Mouse (Mus musculus): ENCODE data around the gene Itgam. TPM values are rescaled to one million over a fixed set of nuclear protein-coding genes. Genes with fewer than 3 reads are reported as not detected.

Itgam gene
- total and polyA plus RNA-seq, 2 experiments: 0.29 to 0.65 TPM

DNA sequence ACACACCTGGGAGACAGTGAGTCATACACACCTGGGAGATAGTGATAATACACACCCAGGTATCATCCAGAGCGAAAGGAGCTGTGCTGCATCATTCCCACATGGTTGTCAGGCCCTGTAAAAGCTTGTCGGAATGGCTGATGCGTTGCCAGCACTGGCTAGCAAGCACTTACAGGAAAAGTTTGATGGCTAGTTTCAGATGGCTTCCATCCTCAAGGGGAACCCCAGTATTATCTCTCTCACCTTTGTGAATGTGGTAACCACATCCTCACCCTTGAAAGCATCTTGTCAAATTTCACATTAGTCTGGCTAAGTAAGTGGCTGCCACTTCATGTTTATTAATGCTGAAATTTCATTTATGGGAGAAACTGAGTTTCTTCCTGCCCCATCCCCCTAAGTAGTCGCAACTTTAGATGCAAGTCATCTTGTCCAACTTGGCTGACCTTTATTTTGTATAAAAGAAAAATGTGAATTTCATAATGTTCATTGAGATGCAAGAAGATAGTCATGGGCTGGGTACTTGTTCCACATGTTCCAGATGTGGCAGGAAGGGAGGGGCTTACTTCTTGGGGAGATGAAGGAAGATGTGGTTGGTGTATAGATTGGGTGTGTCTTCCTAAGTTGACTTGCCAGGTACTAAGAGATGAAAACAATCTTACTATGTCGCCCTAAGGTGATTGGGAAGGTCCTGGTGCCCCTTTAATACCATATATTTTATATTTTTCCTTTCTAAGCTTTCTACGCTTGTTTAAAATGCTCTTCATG is 57.5 kb downstream of the Itgam start:
- Histone ChIP-seq H3K79me2 (ENCODE audit: control insufficient read depth, insufficient read depth, low read length) (no peaks in the 10 kb centered on the region), H3K4me1 (ENCODE audit: control insufficient read depth, insufficient read depth, low read length) (no peaks in the 10 kb centered on the region), H3K4me3 (ENCODE audit: insufficient read depth, low read depth, low read length) (no peak overlapping the region), H3K27me3 (ENCODE audit: control insufficient read depth, insufficient read depth, low read length) (no peaks in the 10 kb centered on the region), H3K9ac (ENCODE audit: low read depth, low read length) (no peak overlapping the region), H3K36me3 (ENCODE audit: control insufficient read depth, insufficient read depth, low read length) (no peaks in the 10 kb centered on the region), H3K27ac (replicated peaks; ENCODE audit: insufficient read depth, low read depth, low read length) (no peak overlapping the region)
- 84% methylated on average over 6 of the region's 6 CpGs for WGBS
- DNase-seq (ENCODE audit: extremely low read depth, low read depth, low spot score): peak; percentile 3
- TF ChIP-seq POLR2A (IDR thresholded peaks at IDR 0.05; ENCODE audit: extremely low read depth, insufficient read depth, low read length) (no peak), CTCF (IDR thresholded peaks at IDR 0.05; ENCODE audit: low read depth, low read length) (no peak)

DNA sequence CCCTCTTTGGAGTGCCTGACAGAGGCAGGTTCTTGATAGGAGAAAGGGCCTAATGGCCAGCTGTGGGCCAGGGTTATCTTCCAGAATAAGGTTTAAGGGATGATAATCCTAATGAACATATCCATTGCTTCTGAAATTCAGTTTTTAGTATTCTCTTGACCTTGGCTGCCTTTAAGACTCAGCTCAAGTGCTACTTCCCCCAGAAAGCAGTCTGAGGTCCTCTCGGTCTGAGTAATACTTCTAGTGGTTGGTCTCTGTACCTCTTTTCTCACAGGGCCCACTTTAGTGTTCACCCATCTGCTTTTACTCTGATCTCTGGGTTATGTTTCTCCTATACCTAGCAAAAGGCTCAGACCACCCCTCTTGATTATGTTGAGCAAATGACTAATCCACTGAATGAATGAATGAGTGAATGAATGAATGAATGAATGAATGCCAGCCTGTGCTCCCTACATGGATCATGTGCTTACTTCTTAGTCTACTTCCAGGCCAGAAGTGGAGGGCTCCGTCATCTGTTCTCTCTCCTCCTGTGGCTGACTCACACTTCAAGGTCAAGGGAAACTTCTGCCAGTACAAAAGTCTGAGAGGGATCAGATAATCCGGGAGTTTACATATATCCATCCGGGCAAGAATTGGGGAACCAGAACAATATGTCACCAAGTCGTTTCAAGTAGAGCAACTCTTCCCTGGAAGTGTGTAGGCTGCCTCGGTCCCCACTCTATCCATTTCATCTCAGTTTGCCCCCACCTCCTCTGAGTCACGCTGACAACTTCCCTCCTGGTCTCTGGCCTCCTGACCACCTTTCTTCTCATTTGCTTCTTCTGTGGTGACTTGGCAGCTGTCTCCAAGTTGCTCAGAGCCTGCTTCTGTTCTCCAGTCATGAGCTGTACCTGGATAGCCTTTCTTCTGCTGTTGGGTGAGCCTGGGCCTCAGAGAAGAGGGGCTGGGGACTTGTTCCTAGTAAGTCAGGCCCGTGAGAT is 66.6 kb downstream of the Itgam start, which contains the start of gene Itgax:
TSS of gene Itgax (plus strand) at position 807 of the 980 bp plus-strand sequence.
- Histone ChIP-seq H3K36me3 (ENCODE audit: control insufficient read depth, insufficient read depth, low read length) (no peaks in the 10 kb centered on the region), H3K4me3 (ENCODE audit: insufficient read depth, low read depth, low read length) (no peak within 1 kb of the TSS), H3K27ac (replicated peaks; ENCODE audit: insufficient read depth, low read depth, low read length) (no peak within 1 kb of the TSS), H3K79me2 (ENCODE audit: control insufficient read depth, insufficient read depth, low read length) (no peaks in the 10 kb centered on the region), H3K4me1 (ENCODE audit: control insufficient read depth, insufficient read depth, low read length) (no peaks in the 10 kb centered on the region; the same call in 1 of the 2 replicates), H3K27me3 (ENCODE audit: control insufficient read depth, insufficient read depth, low read length) (no peaks in the 10 kb centered on the region), H3K9ac (ENCODE audit: low read depth, low read length) (no peak within 1 kb of the TSS)
- WGBS: 65% methylated on average over 8 of the region's 8 CpGs
- DNase-seq (ENCODE audit: extremely low read depth, low read depth, low spot score): peak; percentile 4
- TF ChIP-seq POLR2A (IDR thresholded peaks at IDR 0.05; ENCODE audit: extremely low read depth, insufficient read depth, low read length): no peak
- TF ChIP-seq CTCF (IDR thresholded peaks at IDR 0.05; ENCODE audit: low read depth, low read length): no peak

DNA sequence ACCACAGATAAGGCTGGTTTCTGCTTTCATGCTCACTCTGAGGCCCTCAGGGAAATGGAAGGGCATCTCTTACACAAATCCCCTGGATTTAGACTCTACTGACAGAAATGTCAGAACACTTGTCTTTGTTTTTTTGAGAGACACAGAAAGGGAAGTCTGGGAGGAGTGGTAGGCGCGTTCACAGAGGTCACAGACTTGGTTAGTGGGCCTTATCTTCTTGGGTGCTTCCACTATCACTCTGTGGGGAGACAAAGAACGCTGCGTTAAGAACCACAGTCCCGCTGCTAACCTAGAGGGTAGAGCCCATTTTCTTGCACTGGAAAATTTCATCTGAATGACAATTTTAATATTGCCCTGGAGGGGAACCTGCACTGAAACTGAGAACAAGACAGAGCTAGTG is 69.7 kb downstream of the Itgam start:
- Histone ChIP-seq H3K27ac (replicated peaks; ENCODE audit: insufficient read depth, low read depth, low read length) (no peak overlapping the region), H3K36me3 (ENCODE audit: control insufficient read depth, insufficient read depth, low read length) (no peaks in the 10 kb centered on the region), H3K9ac (ENCODE audit: low read depth, low read length) (no peak overlapping the region), H3K27me3 (ENCODE audit: control insufficient read depth, insufficient read depth, low read length) (no peaks in the 10 kb centered on the region), H3K4me1 (ENCODE audit: control insufficient read depth, insufficient read depth, low read length) (no peaks in the 10 kb centered on the region; the same call in 1 of the 2 replicates), H3K4me3 (ENCODE audit: insufficient read depth, low read depth, low read length) (no peak overlapping the region), H3K79me2 (ENCODE audit: control insufficient read depth, insufficient read depth, low read length) (no peaks in the 10 kb centered on the region)
- DNase-seq (ENCODE audit: extremely low read depth, low read depth, low spot score): peak; percentile 3
- no peak for TF ChIP-seq POLR2A (IDR thresholded peaks at IDR 0.05; ENCODE audit: extremely low read depth, insufficient read depth, low read length)
- TF ChIP-seq CTCF (IDR thresholded peaks at IDR 0.05; ENCODE audit: low read depth, low read length): no peak
- WGBS: 77% methylated on average over 5 of the region's 5 CpGs

DNA sequence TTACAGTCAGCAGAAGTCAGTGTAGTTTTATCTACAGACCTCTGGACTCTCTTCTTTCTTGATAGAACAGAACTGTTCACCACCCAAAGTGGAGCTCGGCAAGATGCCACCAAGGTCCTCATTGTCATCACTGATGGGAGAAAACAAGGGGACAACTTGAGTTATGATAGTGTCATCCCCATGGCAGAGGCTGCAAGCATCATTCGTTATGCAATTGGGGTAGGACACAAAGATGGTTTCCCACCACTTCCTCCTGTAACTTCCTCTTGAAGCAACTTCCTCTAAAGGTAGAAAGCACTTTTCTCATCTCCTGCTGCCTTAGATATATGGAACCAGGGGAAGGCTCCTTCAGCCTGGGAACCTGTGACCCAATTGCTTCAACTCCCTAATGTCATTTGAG is 71.2 kb downstream of the Itgam start:
- WGBS: 78% methylated on average over 2 of the region's 2 CpGs
- H3K36me3 ChIP-seq (ENCODE audit: control insufficient read depth, insufficient read depth, low read length): no peaks in the 10 kb centered on the region
- no peaks in the 10 kb centered on the region; the same call in 1 of the 2 replicates for H3K4me1 ChIP-seq (ENCODE audit: control insufficient read depth, insufficient read depth, low read length)
- H3K4me3 ChIP-seq (ENCODE audit: insufficient read depth, low read depth, low read length): no peak overlapping the region
- H3K9ac ChIP-seq (ENCODE audit: low read depth, low read length): no peak overlapping the region
- DNase-seq (ENCODE audit: extremely low read depth, low read depth, low spot score): peak; percentile 29
- H3K79me2 ChIP-seq (ENCODE audit: control insufficient read depth, insufficient read depth, low read length): no peaks in the 10 kb centered on the region
- H3K27me3 ChIP-seq (ENCODE audit: control insufficient read depth, insufficient read depth, low read length): no peaks in the 10 kb centered on the region
- no peak for TF ChIP-seq CTCF (IDR thresholded peaks at IDR 0.05; ENCODE audit: low read depth, low read length)
- TF ChIP-seq POLR2A (IDR thresholded peaks at IDR 0.05; ENCODE audit: extremely low read depth, insufficient read depth, low read length): no peak
- H3K27ac ChIP-seq (replicated peaks; ENCODE audit: insufficient read depth, low read depth, low read length): no peak overlapping the region

DNA sequence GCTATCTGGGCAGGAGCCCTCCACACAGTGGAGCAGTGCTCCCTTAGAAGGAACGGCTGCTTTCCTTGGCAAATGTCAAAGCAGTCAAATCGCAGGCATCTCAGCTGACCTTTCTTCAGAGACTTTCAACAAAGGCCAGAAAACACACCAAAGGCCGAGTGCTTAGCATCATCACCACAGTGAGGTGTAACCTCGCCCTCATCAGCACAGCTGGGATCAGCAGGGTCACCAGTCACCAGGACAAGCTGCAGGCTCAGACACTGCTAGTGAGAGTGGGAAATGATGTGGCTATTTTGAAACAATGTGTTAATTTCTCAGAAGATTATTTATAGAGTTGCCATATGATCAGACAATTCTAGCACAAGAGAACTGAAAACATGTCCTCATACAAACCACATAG is 74.5 kb downstream of the Itgam start:
- no peaks in the 10 kb centered on the region for H3K27me3 ChIP-seq (ENCODE audit: control insufficient read depth, insufficient read depth, low read length)
- 63% methylated on average over 4 of the region's 4 CpGs for WGBS
- H3K27ac ChIP-seq (replicated peaks; ENCODE audit: insufficient read depth, low read depth, low read length): no peak overlapping the region
- DNase-seq (ENCODE audit: extremely low read depth, low read depth, low spot score): no peak
- no peak overlapping the region for H3K4me3 ChIP-seq (ENCODE audit: insufficient read depth, low read depth, low read length)
- no peaks in the 10 kb centered on the region; the same call in 1 of the 2 replicates for H3K4me1 ChIP-seq (ENCODE audit: control insufficient read depth, insufficient read depth, low read length)
- H3K36me3 ChIP-seq (ENCODE audit: control insufficient read depth, insufficient read depth, low read length): no peaks in the 10 kb centered on the region
- TF ChIP-seq POLR2A (IDR thresholded peaks at IDR 0.05; ENCODE audit: extremely low read depth, insufficient read depth, low read length) (no peak), CTCF (IDR thresholded peaks at IDR 0.05; ENCODE audit: low read depth, low read length) (no peak)
- no peaks in the 10 kb centered on the region for H3K79me2 ChIP-seq (ENCODE audit: control insufficient read depth, insufficient read depth, low read length)
- H3K9ac ChIP-seq (ENCODE audit: low read depth, low read length): no peak overlapping the region
